Mouse (Mus musculus): ENCODE measurements around the gene U2af1l4.

U2af1l4 gene

DNA sequence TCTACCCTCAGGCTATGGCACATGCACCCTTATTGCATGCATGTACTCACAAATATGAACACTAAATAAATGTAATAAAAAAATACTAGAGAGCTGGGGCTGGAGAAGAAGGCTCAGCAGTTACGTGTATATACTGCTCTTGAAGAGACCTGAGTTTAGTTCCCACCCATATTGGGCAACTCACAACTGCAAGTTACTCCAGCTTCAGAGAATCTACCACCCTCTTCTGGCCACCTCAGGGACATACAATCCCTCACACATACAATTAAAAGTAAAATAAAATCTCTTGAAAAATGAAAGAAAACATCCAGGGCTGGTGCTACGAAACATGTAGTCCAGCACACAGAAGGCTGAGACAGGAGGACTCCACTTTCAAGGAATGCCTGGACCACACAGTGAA is 51.4 kb downstream of the U2af1l4 start:
- DNase-seq: no peak
